Mouse (Mus musculus): Measurements from ENCODE around the gene Gcnt1. TPM values are rescaled to one million over a fixed set of nuclear protein-coding genes. Genes with fewer than 3 reads are reported as not detected.

Gcnt1 gene
- polyA plus RNA-seq, 1 experiment, result 4.3 TPM

- Histone ChIP-seq H3K4me1 (ENCODE audit: control insufficient read depth, insufficient read depth, low read length) (no peaks in the 10 kb centered on the region), H3K4me3 (replicated peaks; ENCODE audit: extremely low read depth, low read depth, low read length) (no peak overlapping the region)
- TF ChIP-seq POLR2A (IDR thresholded peaks at IDR 0.05; ENCODE audit: borderline replicate concordance, extremely low read depth, low read depth, low read length), result no peak
- no peak for TF ChIP-seq CTCF (IDR thresholded peaks at IDR 0.05; ENCODE audit: insufficient read depth, low read length)
- DNase-seq, result no peak
- WGBS, result 34% methylated on average over 3 of the region's 3 CpGs
Measured at GRCm38 (mm10) chr19:17318733-17319132, 53.9 kb downstream of the Gcnt1 start.

- no peak for TF ChIP-seq POLR2A (IDR thresholded peaks at IDR 0.05; ENCODE audit: borderline replicate concordance, extremely low read depth, low read depth, low read length)
- no peak for TF ChIP-seq CTCF (IDR thresholded peaks at IDR 0.05; ENCODE audit: insufficient read depth, low read length)
- 91% methylated on average over 2 of the region's 2 CpGs for WGBS
Measured at GRCm38 (mm10) chr19:17316311-17317003, 56.2 kb downstream of the Gcnt1 start.

DNA sequence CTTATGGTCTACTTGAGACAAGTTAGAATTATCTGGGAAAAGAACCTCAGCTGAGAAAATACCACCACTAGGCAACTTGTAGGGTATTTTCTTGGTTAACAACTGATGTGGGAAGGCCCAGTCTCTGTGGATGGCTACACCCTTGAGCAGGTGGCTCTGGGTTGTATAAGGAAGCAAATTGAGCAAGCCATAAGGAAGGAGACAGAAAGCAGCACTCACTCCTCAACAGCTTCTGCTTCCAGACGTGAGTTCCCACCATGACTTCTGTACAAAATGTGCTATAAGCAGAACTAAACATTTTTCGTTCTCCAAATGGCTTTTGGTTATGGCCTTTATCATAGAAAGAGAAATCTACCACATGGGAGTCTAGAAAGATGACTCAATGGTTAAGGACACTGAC, 58.2 kb downstream of the Gcnt1 start:
- no peak for TF ChIP-seq CTCF (IDR thresholded peaks at IDR 0.05; ENCODE audit: insufficient read depth, low read length)
- TF ChIP-seq POLR2A (IDR thresholded peaks at IDR 0.05; ENCODE audit: borderline replicate concordance, extremely low read depth, low read depth, low read length), result no peak
- Histone ChIP-seq H3K4me1 (ENCODE audit: control insufficient read depth, insufficient read depth, low read length) (no peaks in the 10 kb centered on the region), H3K4me3 (replicated peaks; ENCODE audit: extremely low read depth, low read depth, low read length) (no peak overlapping the region)
- no peak for DNase-seq
- WGBS, result 62% methylated on average over 2 of the region's 2 CpGs

More at GRCm38 (mm10) chr19:17316311-17317003, 56.2 kb downstream of the Gcnt1 start:
- no peak overlapping the region for H3K4me3 ChIP-seq (replicated peaks; ENCODE audit: extremely low read depth, low read depth, low read length)
- DNase-seq, result no peak
- H3K4me1 ChIP-seq (ENCODE audit: control insufficient read depth, insufficient read depth, low read length), result no peaks in the 10 kb centered on the region

DNA sequence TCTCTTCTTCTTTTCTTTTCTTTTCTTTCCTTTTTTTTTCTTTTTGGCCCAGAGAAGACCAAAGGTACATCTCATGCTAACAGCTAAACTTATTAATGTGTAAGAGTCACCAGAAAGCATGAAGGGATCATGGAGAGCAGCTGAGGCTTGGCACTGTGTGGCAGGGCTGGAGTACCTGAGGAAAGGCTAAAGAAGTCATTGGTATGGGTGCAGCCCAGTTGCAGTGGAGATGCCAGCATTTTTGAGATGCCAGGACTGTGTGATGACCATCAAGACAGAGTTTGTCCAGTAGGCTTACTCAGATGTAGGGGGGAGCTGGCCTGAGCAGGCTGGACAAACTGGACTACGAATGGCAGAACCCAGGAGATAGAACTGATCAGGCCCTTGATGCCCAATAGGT, 58.9 kb downstream of the Gcnt1 start:
- no peak for DNase-seq
- H3K4me1 ChIP-seq (ENCODE audit: control insufficient read depth, insufficient read depth, low read length), result no peaks in the 10 kb centered on the region
- H3K4me3 ChIP-seq (replicated peaks; ENCODE audit: extremely low read depth, low read depth, low read length), result no peak overlapping the region
- TF ChIP-seq POLR2A (IDR thresholded peaks at IDR 0.05; ENCODE audit: borderline replicate concordance, extremely low read depth, low read depth, low read length) (no peak), CTCF (IDR thresholded peaks at IDR 0.05; ENCODE audit: insufficient read depth, low read length) (no peak)
- 76% methylated on average over 1 of the region's 1 CpGs for WGBS

DNA sequence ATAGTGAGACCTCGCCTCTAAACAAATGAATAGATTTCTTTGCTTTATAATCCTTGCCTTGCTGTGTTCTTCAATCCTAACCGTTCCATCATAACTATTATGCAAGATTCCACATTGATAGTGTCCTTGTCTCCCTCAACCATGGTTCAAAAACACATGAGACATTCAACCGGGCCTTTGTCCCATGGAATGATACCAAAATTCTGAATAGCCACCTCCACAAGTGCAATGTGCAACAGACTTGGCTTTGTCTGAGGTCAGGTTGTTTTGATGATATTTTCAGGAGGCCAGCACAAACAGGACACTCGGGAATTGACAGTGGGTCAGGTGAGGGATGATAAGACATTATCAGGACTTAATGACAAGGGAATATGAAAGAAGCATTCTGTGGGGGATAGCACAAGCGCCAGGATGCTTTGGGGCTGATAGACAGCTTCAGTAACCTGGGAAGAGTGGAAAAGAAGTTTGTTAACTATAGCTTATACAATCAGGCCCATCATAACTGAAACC, 59.9 kb downstream of the Gcnt1 start:
- no peak for TF ChIP-seq CTCF (IDR thresholded peaks at IDR 0.05; ENCODE audit: insufficient read depth, low read length)
- no peak for TF ChIP-seq POLR2A (IDR thresholded peaks at IDR 0.05; ENCODE audit: borderline replicate concordance, extremely low read depth, low read depth, low read length)

GRCm38 (mm10) chr19:17311501-17311900, 61.1 kb downstream of the Gcnt1 start:
- Histone ChIP-seq H3K4me3 (replicated peaks; ENCODE audit: extremely low read depth, low read depth, low read length) (no peak overlapping the region), H3K4me1 (ENCODE audit: control insufficient read depth, insufficient read depth, low read length) (no peaks in the 10 kb centered on the region)
- TF ChIP-seq CTCF (IDR thresholded peaks at IDR 0.05; ENCODE audit: insufficient read depth, low read length), result no peak
- TF ChIP-seq POLR2A (IDR thresholded peaks at IDR 0.05; ENCODE audit: borderline replicate concordance, extremely low read depth, low read depth, low read length), result no peak
- DNase-seq, result no peak
- WGBS, result 71% methylated on average over 1 of the region's 1 CpGs

More for the DNA sequence above, 59.9 kb downstream of the Gcnt1 start:
- H3K4me1 ChIP-seq (ENCODE audit: control insufficient read depth, insufficient read depth, low read length), result no peaks in the 10 kb centered on the region
- DNase-seq, result no peak
- 87% methylated on average over 5 of the region's 5 CpGs for WGBS
- H3K4me3 ChIP-seq (replicated peaks; ENCODE audit: extremely low read depth, low read depth, low read length), result no peak overlapping the region

DNA sequence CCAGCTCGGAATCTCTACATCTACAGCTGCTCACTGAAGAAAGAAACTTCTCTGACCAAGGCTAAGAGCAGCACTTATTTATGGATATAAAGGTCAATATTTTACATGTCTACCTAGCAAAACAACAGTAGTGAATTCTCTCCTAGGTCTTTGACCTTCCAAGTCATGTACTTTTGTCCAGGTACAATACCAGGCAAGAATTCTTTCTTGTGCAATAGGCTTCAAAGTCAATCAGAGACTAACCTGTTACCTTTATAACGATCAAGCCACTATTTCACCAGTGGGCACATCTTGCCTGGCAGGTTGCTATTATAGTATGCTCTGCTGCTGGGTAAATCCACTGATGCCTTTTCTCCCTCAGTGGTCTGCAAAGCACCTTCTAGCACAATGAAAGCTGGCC, 61.6 kb downstream of the Gcnt1 start:
- no peak for DNase-seq
- WGBS, result 87% methylated on average over 2 of the region's 2 CpGs
- Histone ChIP-seq H3K4me3 (replicated peaks; ENCODE audit: extremely low read depth, low read depth, low read length) (no peak overlapping the region), H3K4me1 (ENCODE audit: control insufficient read depth, insufficient read depth, low read length) (no peaks in the 10 kb centered on the region)
- TF ChIP-seq CTCF (IDR thresholded peaks at IDR 0.05; ENCODE audit: insufficient read depth, low read length) (no peak), POLR2A (IDR thresholded peaks at IDR 0.05; ENCODE audit: borderline replicate concordance, extremely low read depth, low read depth, low read length) (no peak)

DNA sequence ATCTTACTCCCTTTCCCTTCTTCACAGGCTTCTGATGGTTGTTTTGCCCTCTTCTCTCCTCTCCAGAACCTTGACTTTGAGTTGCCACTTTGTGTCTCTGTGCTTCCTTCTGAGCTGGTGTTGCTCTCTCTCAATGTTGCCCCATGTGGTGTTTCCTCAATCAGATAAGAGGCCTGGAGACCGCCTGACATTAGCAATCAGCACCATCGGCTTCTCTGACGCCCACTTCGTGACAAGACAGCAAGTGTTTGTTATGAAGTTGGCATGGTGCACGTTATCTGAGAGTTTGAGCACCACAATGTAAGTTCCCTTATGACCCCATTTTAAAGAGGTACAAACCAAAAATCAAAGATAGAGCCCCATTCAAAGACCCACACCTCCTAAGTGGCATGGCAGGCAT, 76.6 kb downstream of the Gcnt1 start:
- no peak for TF ChIP-seq POLR2A (IDR thresholded peaks at IDR 0.05; ENCODE audit: borderline replicate concordance, extremely low read depth, low read depth, low read length)
- TF ChIP-seq CTCF (IDR thresholded peaks at IDR 0.05; ENCODE audit: insufficient read depth, low read length), result no peak
- Histone ChIP-seq H3K4me1 (ENCODE audit: control insufficient read depth, insufficient read depth, low read length) (no peaks in the 10 kb centered on the region), H3K4me3 (replicated peaks; ENCODE audit: extremely low read depth, low read depth, low read length) (no peak overlapping the region)
- WGBS, result 47% methylated on average over 5 of the region's 5 CpGs
- DNase-seq, result no peak

GRCm38 (mm10) chr19:17295211-17295766, 77.4 kb downstream of the Gcnt1 start:
- no peak for DNase-seq
- 73% methylated on average over 6 of the region's 6 CpGs for WGBS

GRCm38 (mm10) chr19:17294136-17294535, 78.5 kb downstream of the Gcnt1 start:
- no peak for DNase-seq
- 83% methylated on average over 5 of the region's 5 CpGs for WGBS
- no peak for TF ChIP-seq POLR2A (IDR thresholded peaks at IDR 0.05; ENCODE audit: borderline replicate concordance, extremely low read depth, low read depth, low read length)
- TF ChIP-seq CTCF (IDR thresholded peaks at IDR 0.05; ENCODE audit: insufficient read depth, low read length), result no peak
- Histone ChIP-seq H3K4me1 (ENCODE audit: control insufficient read depth, insufficient read depth, low read length) (no peaks in the 10 kb centered on the region; the same call in 1 of the 2 replicates), H3K4me3 (replicated peaks; ENCODE audit: extremely low read depth, low read depth, low read length) (no peak overlapping the region)

More at GRCm38 (mm10) chr19:17295211-17295766, 77.4 kb downstream of the Gcnt1 start:
- Histone ChIP-seq H3K4me3 (replicated peaks; ENCODE audit: extremely low read depth, low read depth, low read length) (no peak overlapping the region), H3K4me1 (ENCODE audit: control insufficient read depth, insufficient read depth, low read length) (no peaks in the 10 kb centered on the region)
- TF ChIP-seq CTCF (IDR thresholded peaks at IDR 0.05; ENCODE audit: insufficient read depth, low read length) (no peak), POLR2A (IDR thresholded peaks at IDR 0.05; ENCODE audit: borderline replicate concordance, extremely low read depth, low read depth, low read length) (no peak)
